Mouse (Mus musculus) mammary gland, adult 2 months (tissue): ENCODE data around the gene Smn1. TPM values are rescaled to one million over a fixed set of nuclear protein-coding genes. Genes with fewer than 3 reads are reported as not detected.

Source experiments
- polyA plus RNA-seq: library from polyadenylated mRNA; depleted of rRNA; stranded (reverse); fragments of >200 nt; gene quantifications from 2 replicates; pipeline ENCODE4 v1.2.3, GENCODE M21; 2012; ENCODE audit warnings: low replicate concordance; rRNA removed

The Smn1 gene
- polyA plus RNA-seq: 8.3 and 15.5 TPM in 2 replicates

GRCm38 (mm10) chr13:100124423-100125257 lies at the start of gene Smn1:
Gene Smn1 (plus strand): TSS chr13:100124852.

GRCm38 (mm10) chr13:100103748-100104254 lies 20.9 kb upstream of the Smn1 start, which contains the start of gene Bdp1:
Gene Bdp1 (minus strand): TSS chr13:100104070.

GRCm38 (mm10) chr13:100107652-100108472 lies 16.8 kb upstream of the Smn1 start, which contains the start of gene Serf1:
Gene Serf1 (plus strand): TSS chr13:100108012.

Other genes with a start within 250 kb of the Smn1 start
- gene Cartpt, start 223.8 kb upstream of the Smn1 start, polyA plus RNA-seq: not detected in 2 replicates
- 32.3 and 38.8 TPM in 2 replicates for gene Mccc2, start 109.2 kb upstream of the Smn1 start, polyA plus RNA-seq
- 2.0 and 2.2 TPM in 2 replicates for gene Bdp1, start 20.8 kb upstream of the Smn1 start, polyA plus RNA-seq
- gene Serf1, start 16.8 kb upstream of the Smn1 start, polyA plus RNA-seq: 2.3 and 5.7 TPM in 2 replicates
- 1.5 and 2.3 TPM in 2 replicates for gene Naip2, start 77.2 kb downstream of the Smn1 start, polyA plus RNA-seq
- gene Naip5, start 121.5 kb downstream of the Smn1 start, polyA plus RNA-seq: 1.6 and 3.0 TPM in 2 replicates
- gene Naip6, start 192.8 kb downstream of the Smn1 start, polyA plus RNA-seq: 1.8 and 4.7 TPM in 2 replicates